Mouse (Mus musculus) myocyte (in vitro differentiated cells): ENCODE data around the gene Stmn1.

Source experiments
- E2F4 ChIP-seq: IDR thresholded peaks from one replicate; pipeline ENCODE4 v1.6.1; 2011; ENCODE audit warnings: mild to moderate bottlenecking, control low read depth, moderate library complexity; ENCODE audit not compliant: insufficient read depth
- POLR2A ChIP-seq: IDR thresholded peaks from one replicate; pipeline ENCODE4 v1.6.1; 2011; ENCODE audit warnings: low read depth, mild to moderate bottlenecking, control low read depth, moderate library complexity; ENCODE audit not compliant: insufficient read length
- POLR2AphosphoS2 ChIP-seq: IDR thresholded peaks from one replicate; pipeline ENCODE4 v1.6.1; 2011; ENCODE audit warnings: low read depth, control low read depth; ENCODE audit not compliant: insufficient read length
- SRF ChIP-seq: IDR thresholded peaks from one replicate; pipeline ENCODE4 v1.6.1; 2011; ENCODE audit warnings: low read depth; ENCODE audit not compliant: control insufficient read depth, insufficient read length
- USF1 ChIP-seq: IDR thresholded peaks from one replicate; pipeline ENCODE4 v1.6.1; 2011; ENCODE audit warnings: low read depth, mild to moderate bottlenecking, control low read depth, moderate library complexity

DNA sequence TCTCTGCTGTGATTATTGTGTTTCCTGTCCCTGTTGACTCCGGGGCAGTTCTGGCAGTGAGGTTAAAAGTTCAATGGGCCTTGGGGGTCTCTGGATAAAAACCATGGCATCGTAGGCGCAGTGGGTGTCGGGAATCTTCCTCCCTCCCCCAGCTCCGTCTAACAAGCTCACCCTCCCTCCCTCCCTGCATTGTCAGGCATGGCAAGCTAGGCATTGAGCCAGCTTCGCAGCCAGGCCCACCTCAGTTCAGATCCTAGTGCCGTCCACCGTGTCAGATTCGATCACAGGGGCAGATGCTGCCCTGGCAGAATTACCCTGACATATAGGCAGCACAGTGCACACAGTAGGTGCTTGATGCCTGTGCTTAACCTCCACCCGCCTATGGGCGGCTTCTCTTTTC is 46.1 kb upstream of the Stmn1 start:
- TF ChIP-seq POLR2A (no peak), USF1 (no peak), SRF (no peak), E2F4 (no peak), POLR2AphosphoS2 (no peak)
